Mouse (Mus musculus) forebrain, embryonic 14.5 days (tissue): ENCODE measurements around the gene Dupd1. TPM values are rescaled to one million over a fixed set of nuclear protein-coding genes. Genes with fewer than 3 reads are reported as not detected.

Source experiments
- ATAC-seq: fragments of 200-750 bp; cut with Nextera tagmentation; 2 replicates; pipeline ENCODE4 v1.8.0; 2017; ENCODE audit warnings: mild to moderate bottlenecking, moderate library complexity
- DNase-seq: peaks from one replicate; pipeline ENCODE4 v3.0.0-alpha.2; 2015; ENCODE audit warnings: low spot score
- H3K27ac ChIP-seq: fragments of 300-500 bp; sonication (generic); 2 replicates; pipeline ENCODE4 v1.5.1; 2014; ENCODE audit warnings: low read depth, mild to moderate bottlenecking, control low read depth, low read length, moderate library complexity
- H3K27me3 ChIP-seq: fragments of 300-500 bp; sonication (generic); replicated peaks from 2 replicates; pipeline ENCODE4 v1.6.1; 2014; ENCODE audit warnings: low read length, control low read depth, mixed read lengths; ENCODE audit not compliant: control insufficient read depth, insufficient read depth
- H3K36me3 ChIP-seq: fragments of 300-500 bp; sonication (generic); 2 replicates; pipeline ENCODE4 v1.6.1; 2014; ENCODE audit warnings: low read length, control low read depth; ENCODE audit not compliant: control insufficient read depth, insufficient read depth
- H3K4me1 ChIP-seq: fragments of 300-500 bp; sonication (generic); 2 replicates; pipeline ENCODE4 v1.6.1; 2014; ENCODE audit warnings: antibody characterized with exemption, low read length, control low read depth; ENCODE audit not compliant: control insufficient read depth, insufficient read depth
- H3K4me2 ChIP-seq: fragments of 300-500 bp; sonication (generic); 2 replicates; pipeline ENCODE4 v1.6.1; 2014; ENCODE audit warnings: mild to moderate bottlenecking, control low read depth, low read length
- H3K4me3 ChIP-seq: fragments of 300-500 bp; sonication (generic); 2 replicates; pipeline ENCODE4 v1.5.1; 2014; ENCODE audit warnings: low read depth, low read length, control low read depth
- H3K9ac ChIP-seq: fragments of 300-500 bp; sonication (generic); 2 replicates; pipeline ENCODE4 v1.6.1; 2014; ENCODE audit warnings: mild to moderate bottlenecking, low read length, control low read depth, moderate library complexity
- H3K9me3 ChIP-seq: fragments of 300-500 bp; sonication (generic); replicated peaks from 2 replicates; pipeline ENCODE4 v1.6.1; 2016; ENCODE audit warnings: low read length, control low read depth, mixed read lengths; ENCODE audit not compliant: control insufficient read depth
- WGBS: fragments of 180-500 bp; shearing (Covaris S2); extraction: QIAGEN DNeasy Blood & Tissue Kit; methylation state at CpG from one replicate; pipeline ENCODE4 v1.1.7; 2014; 5-methylcytosine and 5-hydroxymethylcytosine counted together
- polyA plus RNA-seq: library from polyadenylated mRNA; unstranded; fragments of >200 nt; fragmentation: Nextera tagmentation; extraction: Ambion mirVana; gene quantifications from 2 replicates; pipeline ENCODE4 v1.2.1, GENCODE M21; 2014

Gene Dupd1
- polyA plus RNA-seq, 1 experiment from 2014 or later: not detected

DNA sequence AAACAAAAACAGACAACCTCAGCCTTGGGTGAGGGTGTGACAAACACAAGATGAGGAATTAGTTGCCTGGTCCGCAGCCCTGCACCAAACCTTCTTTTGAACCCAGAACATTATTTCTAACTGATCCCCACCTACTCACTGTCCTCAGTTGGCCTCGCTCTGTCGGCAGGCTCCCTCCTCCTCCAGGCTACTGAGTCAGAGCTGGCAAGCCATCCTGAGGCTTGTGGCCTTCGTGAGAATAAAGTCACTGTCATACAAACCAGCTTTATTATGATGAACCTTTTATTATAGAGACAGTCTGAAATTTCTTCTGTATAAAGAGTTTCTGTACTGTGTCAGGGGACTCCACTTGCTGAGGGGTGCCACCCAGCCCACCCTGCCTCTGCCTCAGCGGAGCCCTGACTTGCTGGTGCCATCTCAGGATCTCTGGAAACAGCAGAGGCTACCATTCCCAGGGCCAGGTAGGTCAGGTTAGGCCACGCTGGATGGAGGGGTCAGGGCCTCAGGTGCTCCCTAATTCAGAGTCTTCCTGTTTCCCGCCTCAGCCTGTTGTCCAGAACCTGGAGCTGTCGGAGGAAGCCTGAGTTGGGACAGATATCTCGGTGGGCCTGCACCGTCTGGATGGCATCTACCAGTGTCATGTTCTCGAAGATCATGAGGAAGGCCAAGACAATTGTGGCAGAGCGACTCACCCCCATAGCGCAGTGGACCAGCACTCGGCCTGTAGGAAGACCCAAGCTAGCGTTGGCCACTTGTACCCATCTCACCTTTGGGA, 18.9 kb upstream of the Dupd1 start:
- H3K4me2 ChIP-seq: no peak overlapping the region
- H3K27me3 ChIP-seq: no peaks in the 10 kb centered on the region
- H3K9ac ChIP-seq: no peak overlapping the region
- no peaks in the 10 kb centered on the region for H3K36me3 ChIP-seq
- whole genome bisulfite sequencing: 93% methylated on average over 15 of the region's 15 CpGs
- DNase-seq: no peak
- H3K4me1 ChIP-seq: no peaks in the 10 kb centered on the region
- no peak overlapping the region for H3K27ac ChIP-seq
- no peak overlapping the region for H3K4me3 ChIP-seq
- no peak for ATAC-seq
- no peaks in the 10 kb centered on the region for H3K9me3 ChIP-seq

- no peak for ATAC-seq
- no peaks in the 10 kb centered on the region for H3K4me1 ChIP-seq
- no peak overlapping the region for H3K9ac ChIP-seq
- no peaks in the 10 kb centered on the region for H3K27me3 ChIP-seq
- H3K4me3 ChIP-seq: no peak overlapping the region
- H3K9me3 ChIP-seq: no peaks in the 10 kb centered on the region
- H3K36me3 ChIP-seq: no peaks in the 10 kb centered on the region
- no peak overlapping the region for H3K27ac ChIP-seq
- WGBS: 93% methylated on average over 4 of the region's 4 CpGs
- DNase-seq: no peak
- no peak overlapping the region for H3K4me2 ChIP-seq
Observed at GRCm38 (mm10) chr14:21729936-21730335, 15.6 kb upstream of the Dupd1 start.

DNA sequence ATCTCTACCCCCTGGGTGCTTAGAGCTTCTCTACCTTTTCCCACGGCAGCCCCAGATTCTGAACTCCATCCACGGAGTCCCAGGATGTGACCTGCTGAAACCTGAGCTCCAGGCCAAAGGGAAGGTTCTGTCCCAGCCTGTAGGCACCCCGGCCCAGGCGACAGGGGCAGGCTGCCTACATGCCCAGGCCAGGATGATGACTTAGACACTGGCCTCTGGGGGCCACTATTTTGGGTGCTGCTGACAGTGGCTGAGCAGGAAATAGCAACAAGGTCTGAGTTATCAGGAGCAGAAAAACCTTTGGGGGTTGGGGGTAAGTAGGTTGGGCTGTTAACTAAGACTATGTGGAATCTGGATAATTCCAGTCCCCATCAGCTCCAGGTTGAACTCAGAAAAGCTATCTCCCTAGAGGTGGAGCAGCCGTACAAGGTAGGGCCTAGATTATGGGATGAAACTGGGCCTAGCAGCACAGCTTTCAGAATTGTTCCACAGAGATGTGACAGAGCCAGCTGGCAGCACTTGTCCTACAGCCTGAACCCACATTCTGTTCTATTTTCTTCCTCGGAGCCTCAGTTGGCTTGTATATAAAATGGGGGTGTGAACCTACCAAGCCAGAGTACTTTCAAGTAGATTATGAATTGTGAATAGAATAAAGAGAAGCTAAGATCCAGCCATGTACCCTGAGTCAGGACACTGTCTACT, 14.8 kb upstream of the Dupd1 start:
- ATAC-seq (no peak), DNase-seq (no peak)
- H3K9ac ChIP-seq: no peak overlapping the region
- WGBS: 78% methylated on average over 6 of the region's 6 CpGs
- no peak overlapping the region for H3K4me2 ChIP-seq
- H3K4me1 ChIP-seq: no peaks in the 10 kb centered on the region
- H3K9me3 ChIP-seq: no peaks in the 10 kb centered on the region
- H3K27me3 ChIP-seq: no peaks in the 10 kb centered on the region
- no peaks in the 10 kb centered on the region for H3K36me3 ChIP-seq
- H3K27ac ChIP-seq: no peak overlapping the region
- no peak overlapping the region for H3K4me3 ChIP-seq

DNA sequence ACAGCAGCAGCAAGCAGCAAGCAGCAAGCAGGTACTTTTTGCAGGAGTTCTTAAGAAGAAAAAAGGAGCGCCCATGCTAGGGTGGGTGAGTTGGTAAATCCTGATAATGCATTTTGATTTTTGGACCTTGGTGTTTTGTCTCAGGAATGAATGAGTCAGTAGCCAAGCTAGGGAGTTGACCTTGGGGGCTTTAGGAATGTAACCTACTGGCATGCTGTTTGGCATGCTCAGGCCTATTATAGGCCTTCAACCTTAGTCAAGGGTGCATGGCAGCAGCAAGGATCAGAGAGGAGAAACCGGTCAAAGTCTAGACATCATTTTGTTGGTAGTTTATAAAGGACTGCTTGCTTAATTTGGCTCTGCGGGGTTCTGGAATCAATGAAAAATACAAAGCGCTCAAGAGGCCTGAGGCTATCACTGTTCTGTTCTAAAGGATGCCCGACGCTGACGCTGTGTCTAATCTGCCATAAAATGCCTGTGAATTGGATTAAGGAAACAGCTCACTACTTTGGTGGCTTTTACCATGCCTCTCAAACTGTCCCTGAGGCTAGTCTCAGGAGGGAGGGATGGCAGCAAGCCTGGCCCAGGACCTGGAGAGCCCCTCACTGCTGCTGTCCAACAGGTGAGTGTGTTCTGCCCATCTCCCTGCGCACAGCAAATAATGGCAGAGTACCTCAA, 7.8 kb upstream of the Dupd1 start:
- H3K36me3 ChIP-seq: no peaks in the 10 kb centered on the region
- DNase-seq: no peak
- no peak overlapping the region for H3K4me3 ChIP-seq
- no peaks in the 10 kb centered on the region for H3K9me3 ChIP-seq
- peaks cover 7% of the 10 kb centered on the region for H3K4me1 ChIP-seq
- 44% methylated on average over 8 of the region's 8 CpGs for WGBS
- H3K9ac ChIP-seq: no peak overlapping the region
- H3K4me2 ChIP-seq: no peak overlapping the region
- ATAC-seq: no peak
- no peaks in the 10 kb centered on the region for H3K27me3 ChIP-seq
- H3K27ac ChIP-seq: no peak overlapping the region

DNA sequence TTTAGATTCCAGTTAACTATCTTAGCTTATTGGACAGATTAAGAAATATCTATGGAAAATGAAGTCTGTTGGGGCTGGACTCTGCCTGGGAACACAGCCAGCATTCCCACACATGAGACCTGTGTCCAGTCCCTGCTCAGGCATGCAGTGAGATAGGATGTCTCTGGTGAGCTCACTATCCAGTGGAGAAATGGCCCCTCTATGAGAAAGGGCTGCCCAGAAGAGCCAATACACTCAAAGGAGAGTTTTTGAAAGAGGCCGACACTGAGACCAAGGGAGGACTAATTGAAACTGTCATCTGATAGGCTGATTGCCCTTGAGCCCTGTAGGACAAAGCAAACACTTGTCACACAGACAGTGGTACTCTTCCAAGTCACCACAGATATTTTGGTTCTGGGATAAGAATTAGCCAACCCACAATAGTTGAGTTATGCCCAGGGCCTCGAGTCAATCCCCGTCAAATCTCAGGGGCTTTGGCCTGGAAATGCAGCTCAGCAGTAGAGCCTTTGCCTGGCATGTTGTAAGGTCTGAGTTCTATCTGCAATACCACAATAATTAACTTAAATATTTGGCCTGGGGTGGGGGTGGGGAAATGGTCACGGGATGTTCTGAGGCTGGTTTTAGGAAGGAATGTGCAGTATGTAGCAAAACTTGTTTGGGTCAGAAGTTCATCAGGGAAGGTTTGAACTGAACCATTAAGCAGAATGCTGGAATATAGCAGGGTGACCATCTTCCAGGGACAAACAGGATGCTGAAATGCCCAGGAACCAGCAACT, 6.2 kb upstream of the Dupd1 start:
- Histone ChIP-seq H3K27ac (no peak overlapping the region), H3K27me3 (no peaks in the 10 kb centered on the region), H3K9me3 (no peaks in the 10 kb centered on the region), H3K4me1 (peaks cover 7% of the 10 kb centered on the region), H3K4me3 (no peak overlapping the region), H3K4me2 (no peak overlapping the region), H3K36me3 (no peaks in the 10 kb centered on the region), H3K9ac (no peak overlapping the region)
- ATAC-seq: no peak
- WGBS: 87% methylated on average over 4 of the region's 4 CpGs
- no peak for DNase-seq

GRCm38 (mm10) chr14:21719646-21720383, 5.4 kb upstream of the Dupd1 start:
- no peaks in the 10 kb centered on the region for H3K9me3 ChIP-seq
- H3K4me3 ChIP-seq: no peak overlapping the region
- WGBS: 37% methylated on average over 17 of the region's 17 CpGs
- H3K36me3 ChIP-seq: no peaks in the 10 kb centered on the region
- no peak overlapping the region for H3K4me2 ChIP-seq
- no peaks in the 10 kb centered on the region for H3K27me3 ChIP-seq
- H3K9ac ChIP-seq: no peak overlapping the region
- ATAC-seq (peak; percentile 72), DNase-seq (peak; percentile 71)
- 0 out of 2 replicates have a peak overlapping the region, but pooled peaks have one; percentile 21 for H3K27ac ChIP-seq
- peaks cover 7% of the 10 kb centered on the region for H3K4me1 ChIP-seq

DNA sequence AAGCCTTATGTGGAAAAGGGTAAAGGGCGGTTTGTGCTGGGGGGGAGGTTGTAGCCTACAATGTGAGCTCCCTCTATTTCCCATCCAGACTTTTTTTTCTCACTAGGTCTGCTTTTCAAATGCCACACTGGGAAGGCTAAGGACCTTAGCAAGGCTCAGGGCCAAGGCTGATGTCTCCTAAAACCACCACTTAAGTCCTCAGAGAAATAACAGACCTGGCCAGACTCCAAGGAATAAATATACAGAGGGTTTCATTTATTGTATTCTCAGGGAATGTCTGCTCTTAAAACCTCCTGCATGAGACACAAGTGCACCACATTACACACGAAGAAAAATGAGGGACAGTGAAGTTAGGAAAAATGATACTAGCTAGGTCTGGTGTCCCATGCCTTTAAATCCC, 3.1 kb downstream of the Dupd1 start:
- H3K9ac ChIP-seq: no peak overlapping the region
- peaks cover 4% of the 10 kb centered on the region; the same call in 1 of the 2 replicates for H3K4me1 ChIP-seq
- ATAC-seq: no peak
- H3K36me3 ChIP-seq: no peaks in the 10 kb centered on the region
- no peaks in the 10 kb centered on the region for H3K27me3 ChIP-seq
- DNase-seq: no peak
- no peak overlapping the region for H3K4me2 ChIP-seq
- no peaks in the 10 kb centered on the region for H3K9me3 ChIP-seq
- no peak overlapping the region for H3K27ac ChIP-seq
- H3K4me3 ChIP-seq: no peak overlapping the region
- 86% methylated on average over 2 of the region's 2 CpGs for WGBS

- no peak overlapping the region for H3K4me3 ChIP-seq
- WGBS: 60% methylated on average over 2 of the region's 2 CpGs
- peaks cover 4% of the 10 kb centered on the region; the same call in 1 of the 2 replicates for H3K4me1 ChIP-seq
- H3K27me3 ChIP-seq: no peaks in the 10 kb centered on the region
- no peaks in the 10 kb centered on the region for H3K36me3 ChIP-seq
- no peak for ATAC-seq
- H3K4me2 ChIP-seq: no peak overlapping the region
- H3K9ac ChIP-seq: no peak overlapping the region
- no peak for DNase-seq
- no peaks in the 10 kb centered on the region for H3K9me3 ChIP-seq
- no peak overlapping the region for H3K27ac ChIP-seq
Observed at GRCm38 (mm10) chr14:21709545-21709944, 4.8 kb downstream of the Dupd1 start.
